Mouse (Mus musculus): ENCODE results near the gene Med22. TPM values are rescaled to one million over a fixed set of nuclear protein-coding genes. Genes with fewer than 3 reads are reported as not detected.
A peak's percentile ranks its signal among the peaks of the same experiment; 100 is the strongest.

The Med22 gene
- polyA plus RNA-seq, 1 experiment from 2014 or later, result 129 TPM

- under 1% methylated on average over 61 of the region's 70 CpGs for WGBS
- H3K4me2 ChIP-seq, result peak within 1 kb of the TSS; percentile 88
- peak within 1 kb of the TSS; percentile 89 for H3K27ac ChIP-seq (replicated peaks)
- no peaks in the 10 kb centered on the region for H3K27me3 ChIP-seq
- H3K9me3 ChIP-seq, result no peaks in the 10 kb centered on the region
- H3K4me1 ChIP-seq (replicated peaks), result peaks cover 30% of the 10 kb centered on the region
- peaks cover 31% of the 10 kb centered on the region for H3K36me3 ChIP-seq
- H3K9ac ChIP-seq, result peak within 1 kb of the TSS; percentile 100
- peak; percentile 96 for ATAC-seq (ENCODE audit: low read depth)
- peak within 1 kb of the TSS; percentile 98 for H3K4me3 ChIP-seq
Measured at GRCm38 (mm10) chr2:26933304-26934055, 23.0 kb upstream of the Med22 start, which contains the start of the genes Surf4 and Stkld1. TSS of gene Surf4 (minus strand) at chr2:26933928. TSS of gene Stkld1 (plus strand) at chr2:26934047.

GRCm38 (mm10) chr2:26932473-26933303 lies 22.2 kb upstream of the Med22 start:
- peak overlapping the region; percentile 100 for H3K9ac ChIP-seq
- whole genome bisulfite sequencing, result 1% methylated on average over 49 of the region's 49 CpGs
- no peaks in the 10 kb centered on the region for H3K27me3 ChIP-seq
- H3K9me3 ChIP-seq, result no peaks in the 10 kb centered on the region
- H3K4me2 ChIP-seq, result peak overlapping the region; percentile 88
- H3K4me1 ChIP-seq (replicated peaks), result peaks cover 32% of the 10 kb centered on the region
- H3K27ac ChIP-seq (replicated peaks), result peak overlapping the region; percentile 89
- peak overlapping the region; percentile 98 for H3K4me3 ChIP-seq
- H3K36me3 ChIP-seq, result peaks cover 39% of the 10 kb centered on the region
- peak; percentile 30; the same call in 1 of the 2 replicates for ATAC-seq (ENCODE audit: low read depth)

DNA sequence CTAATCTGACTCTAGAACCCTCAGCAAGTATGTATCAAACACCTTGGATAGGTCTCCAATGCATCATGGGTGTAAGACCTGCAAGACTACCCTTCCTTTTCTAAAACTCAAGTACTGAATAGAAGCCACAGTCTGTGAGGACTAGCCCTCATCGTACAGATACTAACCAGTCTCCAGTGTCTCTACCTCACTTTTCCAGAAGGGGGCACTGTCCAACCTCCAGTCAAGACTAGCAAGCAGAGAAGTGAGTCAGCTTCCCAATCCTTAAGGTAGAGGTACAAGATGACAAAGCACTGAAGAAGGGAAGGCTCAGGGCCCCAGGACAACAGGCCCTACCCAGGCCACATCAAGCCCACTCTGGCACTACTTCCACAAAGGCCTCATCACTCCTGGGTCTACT lies 19.9 kb upstream of the Med22 start:
- Histone ChIP-seq H3K9ac (no peak overlapping the region), H3K27me3 (no peaks in the 10 kb centered on the region), H3K4me3 (no peak overlapping the region), H3K36me3 (peaks cover 62% of the 10 kb centered on the region), H3K4me1 (replicated peaks) (peaks cover 32% of the 10 kb centered on the region), H3K27ac (replicated peaks) (no peak overlapping the region), H3K9me3 (no peaks in the 10 kb centered on the region), H3K4me2 (no peak overlapping the region)
- whole genome bisulfite sequencing, result 35% methylated on average over 1 of the region's 1 CpGs
- no peak for ATAC-seq (ENCODE audit: low read depth)

GRCm38 (mm10) chr2:26927745-26928476 lies 17.4 kb upstream of the Med22 start:
- Histone ChIP-seq H3K27me3 (no peaks in the 10 kb centered on the region), H3K4me1 (replicated peaks) (peaks cover 32% of the 10 kb centered on the region), H3K4me2 (no peak overlapping the region), H3K36me3 (peaks cover 87% of the 10 kb centered on the region), H3K9ac (no peak overlapping the region), H3K27ac (replicated peaks) (no peak overlapping the region), H3K4me3 (no peak overlapping the region), H3K9me3 (no peaks in the 10 kb centered on the region)
- WGBS, result 92% methylated on average over 6 of the region's 6 CpGs
- no peak for ATAC-seq (ENCODE audit: low read depth)

DNA sequence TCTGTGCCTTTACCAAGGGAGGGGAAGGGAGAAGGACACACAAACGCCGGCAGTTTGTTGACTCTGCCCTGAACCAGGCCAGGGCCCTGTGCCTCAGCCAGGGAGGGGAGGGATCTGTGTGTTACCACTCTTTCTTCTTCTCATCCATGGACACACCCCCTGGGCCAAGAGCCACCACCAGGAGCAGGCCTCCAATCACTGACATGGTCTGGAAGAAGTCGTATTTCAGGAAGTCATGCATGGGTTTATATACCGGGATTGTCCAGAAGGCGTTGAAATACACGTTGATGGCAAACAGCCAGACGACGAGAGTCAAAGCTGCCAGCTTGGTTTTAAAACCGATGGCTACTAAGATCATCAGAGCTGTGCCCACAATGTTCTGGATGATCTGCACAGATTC lies 11.3 kb upstream of the Med22 start:
- peaks cover 18% of the 10 kb centered on the region for H3K4me1 ChIP-seq (replicated peaks)
- H3K27ac ChIP-seq (replicated peaks), result no peak overlapping the region
- H3K4me3 ChIP-seq, result no peak overlapping the region
- H3K9me3 ChIP-seq, result no peaks in the 10 kb centered on the region
- ATAC-seq (ENCODE audit: low read depth), result no peak
- no peak overlapping the region for H3K4me2 ChIP-seq
- 88% methylated on average over 9 of the region's 9 CpGs for WGBS
- no peaks in the 10 kb centered on the region for H3K27me3 ChIP-seq
- H3K36me3 ChIP-seq, result peaks cover 89% of the 10 kb centered on the region
- H3K9ac ChIP-seq, result no peak overlapping the region

GRCm38 (mm10) chr2:26920190-26920855 lies 9.8 kb upstream of the Med22 start:
- WGBS, result 89% methylated on average over 6 of the region's 6 CpGs
- H3K27ac ChIP-seq (replicated peaks), result no peak overlapping the region
- H3K36me3 ChIP-seq, result peaks cover 74% of the 10 kb centered on the region

GRCm38 (mm10) chr2:26919684-26920083 lies 9.2 kb upstream of the Med22 start:
- H3K4me1 ChIP-seq (replicated peaks), result peaks cover 32% of the 10 kb centered on the region
- ATAC-seq (ENCODE audit: low read depth), result no peak
- peaks cover 69% of the 10 kb centered on the region for H3K36me3 ChIP-seq
- no peak overlapping the region for H3K27ac ChIP-seq (replicated peaks)
- no peaks in the 10 kb centered on the region for H3K9me3 ChIP-seq
- no peak overlapping the region for H3K4me2 ChIP-seq
- no peak overlapping the region for H3K9ac ChIP-seq
- WGBS, result 95% methylated on average over 3 of the region's 3 CpGs
- no peaks in the 10 kb centered on the region for H3K27me3 ChIP-seq
- H3K4me3 ChIP-seq, result no peak overlapping the region

More at GRCm38 (mm10) chr2:26920190-26920855, 9.8 kb upstream of the Med22 start:
- Histone ChIP-seq H3K9ac (no peak overlapping the region), H3K9me3 (no peaks in the 10 kb centered on the region), H3K4me2 (no peak overlapping the region), H3K4me3 (no peak overlapping the region), H3K27me3 (no peaks in the 10 kb centered on the region), H3K4me1 (replicated peaks) (peaks cover 26% of the 10 kb centered on the region)
- no peak for ATAC-seq (ENCODE audit: low read depth)

DNA sequence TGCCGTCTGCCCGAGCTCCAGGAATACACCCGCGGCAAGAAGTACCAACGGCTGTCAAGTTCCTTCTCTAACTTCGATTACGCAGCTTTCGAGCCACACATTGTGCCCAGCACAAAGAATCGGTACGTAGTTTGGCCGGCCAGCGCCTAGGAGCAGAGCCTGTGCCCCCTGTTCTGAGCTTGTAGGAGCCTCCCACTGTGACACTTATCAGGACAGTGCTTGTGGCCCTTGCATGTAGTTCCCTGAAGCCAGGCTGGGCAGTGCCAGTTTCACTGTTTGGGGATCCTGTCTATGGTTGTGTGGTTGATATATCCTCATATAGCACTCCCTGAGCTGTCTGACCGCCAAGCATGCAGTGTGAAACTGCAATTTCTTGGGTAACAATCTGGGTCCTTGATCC lies 6.3 kb upstream of the Med22 start:
- Histone ChIP-seq H3K9me3 (no peaks in the 10 kb centered on the region), H3K4me3 (peak overlapping the region; percentile 83), H3K36me3 (peaks cover 69% of the 10 kb centered on the region), H3K27ac (replicated peaks) (peak overlapping the region; percentile 80), H3K4me2 (peak overlapping the region; percentile 98), H3K9ac (peak overlapping the region; percentile 85), H3K4me1 (replicated peaks) (peaks cover 46% of the 10 kb centered on the region), H3K27me3 (no peaks in the 10 kb centered on the region)
- ATAC-seq (ENCODE audit: low read depth), result peak; percentile 7; the same call in 1 of the 2 replicates
- WGBS, result 3% methylated on average over 13 of the region's 13 CpGs

DNA sequence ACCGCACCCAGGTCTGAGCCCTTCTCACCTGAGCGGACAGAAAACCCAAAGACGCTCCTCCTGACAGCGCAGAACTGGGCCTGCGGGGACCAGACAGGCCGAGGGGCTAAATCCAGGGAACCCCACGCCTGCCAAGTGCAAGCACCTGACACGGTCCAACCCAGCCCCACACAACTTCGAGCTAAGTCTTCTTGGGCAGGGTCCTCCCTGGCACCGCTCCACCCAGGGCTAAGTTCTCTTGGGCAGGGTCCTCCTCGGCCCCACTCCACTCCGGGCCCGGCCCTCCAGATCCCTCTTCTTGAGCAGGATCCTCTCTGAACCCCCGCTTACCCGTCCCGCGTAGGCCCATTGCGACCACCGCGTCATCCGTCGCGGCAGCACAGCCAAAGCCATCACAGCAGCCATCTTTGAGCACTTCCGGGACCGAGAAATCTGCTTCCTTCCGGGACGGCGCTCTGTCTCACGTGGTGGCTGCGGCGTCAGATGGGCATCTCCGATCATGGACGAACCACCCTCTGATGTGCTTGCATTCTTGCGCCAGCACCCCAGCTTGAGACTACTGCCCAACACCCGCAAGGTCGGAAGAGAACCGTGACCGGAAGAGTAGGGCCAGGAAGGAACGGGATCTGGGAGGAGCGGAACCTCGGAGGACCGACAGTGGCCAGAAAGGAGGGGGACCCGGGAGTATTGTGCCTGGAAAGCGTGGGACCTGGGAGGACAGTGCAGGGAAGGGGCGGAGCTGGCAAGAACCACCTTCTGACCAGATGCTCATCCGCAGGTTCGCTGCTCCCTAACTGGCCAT lies 5.7 kb upstream of the Med22 start, which contains the start of the genes Surf2 and Surf1:
Surf2 (plus strand) TSS at position 441 of the 802 bp plus-strand sequence.
Surf1 (minus strand) TSS at position 604 of the 802 bp plus-strand sequence.
- no peaks in the 10 kb centered on the region for H3K9me3 ChIP-seq
- H3K4me1 ChIP-seq (replicated peaks), result peaks cover 50% of the 10 kb centered on the region
- 1% methylated on average over 47 of the region's 47 CpGs for WGBS
- peak within 1 kb of the TSS; percentile 85 for H3K9ac ChIP-seq
- peak within 1 kb of the TSS; percentile 80 for H3K27ac ChIP-seq (replicated peaks)
- ATAC-seq (ENCODE audit: low read depth), result peak; percentile 78
- H3K4me3 ChIP-seq, result peak within 1 kb of the TSS; percentile 83
- peak within 1 kb of the TSS; percentile 98 for H3K4me2 ChIP-seq
- H3K36me3 ChIP-seq, result peaks cover 67% of the 10 kb centered on the region
- H3K27me3 ChIP-seq, result no peaks in the 10 kb centered on the region

- no peak overlapping the region for H3K9ac ChIP-seq
- H3K4me2 ChIP-seq, result peak overlapping the region; percentile 98
- peaks cover 49% of the 10 kb centered on the region for H3K36me3 ChIP-seq
- no peak overlapping the region for H3K27ac ChIP-seq (replicated peaks)
- peaks cover 56% of the 10 kb centered on the region for H3K4me1 ChIP-seq (replicated peaks)
- H3K9me3 ChIP-seq, result no peaks in the 10 kb centered on the region
- WGBS, result 55% methylated on average over 8 of the region's 8 CpGs
- no peak overlapping the region for H3K4me3 ChIP-seq
- H3K27me3 ChIP-seq, result no peaks in the 10 kb centered on the region
- ATAC-seq (ENCODE audit: low read depth), result no peak
Measured at GRCm38 (mm10) chr2:26914148-26914941, 3.9 kb upstream of the Med22 start.

Measured in neural tube, embryonic 13.5 days (tissue).